Mouse (Mus musculus) R1 (cell line): ENCODE data around the gene Rassf2.
A peak's percentile ranks its signal among the peaks of the same experiment; 100 is the strongest.

Source experiments
- DNase-seq: peaks from one replicate; pipeline ENCODE4 v3.0.0-alpha.2; 2018; ENCODE audit warnings: low read depth, low spot score

The Rassf2 gene

DNA sequence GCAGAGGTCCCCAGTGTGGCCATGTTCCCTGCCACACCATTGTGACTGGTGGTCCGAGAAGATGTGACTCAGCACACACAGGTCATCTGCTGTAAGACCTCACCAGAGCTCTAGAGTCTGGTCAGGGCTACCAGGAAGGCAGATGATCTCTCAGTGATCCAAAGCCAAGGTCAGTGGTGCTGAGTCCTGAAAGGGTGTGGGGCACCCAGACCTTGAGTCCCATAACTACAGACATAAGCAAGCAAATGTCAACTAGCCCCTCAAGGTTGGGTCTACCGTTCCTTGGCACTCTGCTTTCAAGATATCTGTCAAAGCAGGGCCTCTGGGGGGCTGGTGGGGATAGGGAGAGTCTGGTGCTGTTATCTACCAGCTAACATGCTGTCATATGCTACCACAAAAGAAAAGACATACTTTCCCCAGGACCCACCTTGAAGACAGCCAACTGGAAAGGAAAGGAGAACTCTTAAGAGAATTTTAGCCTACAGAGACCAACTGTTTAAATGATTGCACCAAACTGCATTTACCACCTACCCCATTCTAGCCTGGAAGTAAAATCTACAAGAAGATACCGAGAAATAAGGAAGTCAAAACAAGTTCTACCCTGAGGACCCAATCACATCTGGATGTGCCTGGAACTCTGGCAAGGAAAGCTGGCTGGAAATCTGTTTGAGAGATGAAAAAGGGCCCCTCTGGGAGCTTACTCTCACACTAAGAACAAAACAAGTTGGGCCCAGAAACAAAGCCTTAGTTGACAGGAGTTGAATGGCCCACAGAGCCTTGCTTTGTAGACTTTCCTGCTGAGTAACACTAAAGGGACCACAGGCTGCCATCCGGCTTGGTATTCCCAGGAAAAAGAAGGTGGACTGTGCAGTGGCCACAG, 4.8 kb upstream of the Rassf2 start:
- no peak for DNase-seq

DNA sequence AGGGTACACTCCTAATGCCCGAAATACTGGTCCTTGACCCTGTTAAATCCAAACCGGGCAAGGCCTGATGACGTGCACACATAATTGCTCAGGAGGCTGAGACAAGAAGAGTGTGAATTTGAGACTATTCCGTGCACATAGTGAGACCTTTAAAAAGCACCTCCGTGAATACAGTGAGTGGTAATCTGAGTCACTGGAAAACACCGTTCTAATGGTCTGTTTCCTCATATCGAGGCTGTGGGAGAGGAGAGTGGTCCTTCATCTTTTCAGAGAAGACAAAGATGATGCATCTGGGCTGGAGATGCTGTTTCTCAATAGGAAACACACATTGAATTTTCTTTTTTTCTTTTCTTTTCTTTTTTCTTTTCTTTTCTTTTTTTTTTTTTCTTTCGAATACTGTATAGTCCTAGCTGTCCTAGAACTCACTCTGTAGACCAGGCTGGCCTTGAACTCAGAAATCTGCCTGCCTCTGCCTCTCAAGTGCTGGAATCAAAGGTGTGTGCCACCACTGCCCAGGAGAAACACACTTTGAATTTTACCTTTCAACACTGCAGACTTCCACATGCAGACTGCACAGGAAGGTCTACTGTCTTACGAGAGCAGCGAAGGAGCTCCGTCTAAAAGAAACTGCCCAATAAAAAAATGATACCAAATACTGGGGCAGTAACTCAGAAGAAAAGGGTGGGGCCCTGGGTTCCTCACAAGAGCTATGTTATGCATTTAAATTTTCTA, 1.5 kb upstream of the Rassf2 start:
- DNase-seq: no peak

- peak; percentile 52 for DNase-seq
Measured at GRCm38 (mm10) chr2:132030418-132031363, 633 bp upstream of the Rassf2 start.

DNA sequence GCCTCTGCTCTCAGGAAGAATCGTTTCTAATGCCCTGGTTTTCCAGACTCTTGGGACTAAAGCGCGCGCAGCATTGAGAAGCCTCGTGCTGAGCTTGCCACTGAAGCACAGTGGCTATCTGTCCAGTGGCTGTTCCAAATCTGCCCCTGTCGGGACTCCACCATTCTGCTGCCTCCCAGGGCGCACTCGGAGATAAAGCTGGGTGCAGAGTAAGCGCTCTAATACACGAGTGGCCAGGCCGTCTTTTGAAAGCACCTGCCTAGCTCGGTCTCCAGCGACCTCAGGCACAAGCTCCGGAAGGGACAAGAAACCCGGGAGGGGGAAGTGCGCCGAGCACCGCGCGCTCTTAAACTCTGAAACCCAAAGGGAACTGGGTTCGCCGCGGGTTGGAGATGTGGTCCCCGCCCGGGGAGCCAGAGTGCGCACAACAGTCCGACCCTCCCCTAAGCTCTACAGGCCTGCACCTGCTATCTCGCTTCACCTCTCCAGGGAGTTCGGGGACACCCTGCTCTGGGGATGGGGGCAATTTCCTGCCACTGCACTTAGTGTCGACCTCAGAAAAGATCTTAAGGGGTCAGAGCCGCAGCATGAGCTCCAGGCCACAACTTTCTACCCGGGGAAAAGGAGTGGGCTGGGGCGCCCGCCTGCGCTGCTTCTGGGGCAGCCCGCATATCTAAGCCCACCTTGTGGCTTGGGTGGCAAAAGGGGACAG, 1.0 kb downstream of the Rassf2 start:
- DNase-seq: peak; percentile 74

- DNase-seq: peak; percentile 36
Measured at GRCm38 (mm10) chr2:132028107-132028506, 2.0 kb downstream of the Rassf2 start.

DNA sequence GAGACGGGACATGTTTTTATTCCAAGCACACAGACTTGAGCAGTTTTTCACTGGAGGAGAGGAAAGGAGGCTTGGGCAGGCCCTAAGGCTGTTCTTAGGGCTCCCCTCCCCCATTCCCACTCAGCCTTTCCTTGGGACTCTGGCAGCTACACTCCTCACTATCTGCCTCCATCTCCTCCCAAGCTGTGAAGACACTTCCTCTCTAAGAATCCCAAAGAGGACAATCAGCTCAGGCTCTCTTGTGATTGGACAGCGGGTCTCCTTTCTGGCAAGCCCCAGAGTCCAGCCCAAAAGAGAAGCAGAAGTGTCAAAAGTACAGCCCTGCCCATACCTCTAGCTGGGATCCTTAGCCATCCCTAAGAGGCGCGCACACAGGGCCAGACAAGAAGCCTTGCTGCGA, 2.7 kb downstream of the Rassf2 start:
- peak; percentile 33 for DNase-seq

DNA sequence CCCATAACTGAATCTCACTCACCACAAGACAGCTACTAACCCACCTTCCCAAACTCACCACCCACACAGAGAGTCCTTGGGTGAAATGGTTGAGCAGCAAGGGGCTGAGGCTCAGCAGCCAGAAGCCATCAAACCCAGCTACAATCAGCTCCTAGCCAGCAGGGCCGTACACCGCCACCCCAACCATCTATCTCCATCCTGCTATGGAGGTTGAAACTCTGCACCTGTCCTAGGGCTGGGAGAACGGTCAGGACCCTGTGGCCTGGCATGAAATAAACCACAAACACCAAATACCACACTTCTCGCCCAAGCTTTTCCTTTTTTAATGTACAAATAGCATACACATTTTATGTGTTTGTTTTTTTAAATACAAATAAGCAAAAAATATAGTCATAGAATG, 6.0 kb downstream of the Rassf2 start:
- no peak for DNase-seq

DNA sequence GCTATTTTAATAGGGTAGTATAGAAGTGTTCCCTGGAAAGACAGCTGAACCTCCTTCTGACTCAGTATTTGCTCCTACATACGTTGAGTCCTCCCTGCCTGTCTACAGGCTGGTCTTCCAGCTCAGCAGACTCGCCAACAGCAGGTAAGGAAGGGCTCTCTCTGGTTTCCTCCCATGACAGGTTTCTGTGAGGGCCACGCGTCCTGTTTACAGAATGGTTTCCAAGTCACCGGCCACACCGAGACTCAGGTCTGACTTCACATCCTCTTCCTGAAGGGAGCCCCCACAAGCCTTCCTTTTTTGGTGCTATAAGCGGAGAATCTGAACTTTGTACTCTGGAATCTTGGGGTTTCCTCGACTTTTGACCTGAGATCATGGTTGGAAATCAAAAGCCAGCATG, 7.4 kb downstream of the Rassf2 start:
- no peak for DNase-seq

DNA sequence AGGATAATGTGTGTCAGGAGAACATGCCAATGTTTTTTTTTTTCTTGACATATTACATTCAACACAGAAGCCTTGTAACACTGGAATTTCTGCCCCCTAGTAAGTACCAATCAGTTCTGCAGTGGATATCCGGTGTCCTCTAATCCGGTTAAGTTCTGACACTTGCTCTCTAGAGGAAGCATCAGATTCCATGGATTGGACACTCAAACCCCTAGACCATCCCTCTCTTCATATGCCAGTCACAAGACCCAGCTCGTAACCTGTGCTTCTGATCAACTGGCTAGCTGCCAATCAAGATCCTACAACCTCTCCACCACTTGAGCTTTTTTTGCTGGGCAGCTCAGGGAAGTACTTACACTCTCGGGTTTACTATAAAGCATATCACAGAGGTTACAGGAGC, 8.4 kb downstream of the Rassf2 start:
- DNase-seq: no peak

DNA sequence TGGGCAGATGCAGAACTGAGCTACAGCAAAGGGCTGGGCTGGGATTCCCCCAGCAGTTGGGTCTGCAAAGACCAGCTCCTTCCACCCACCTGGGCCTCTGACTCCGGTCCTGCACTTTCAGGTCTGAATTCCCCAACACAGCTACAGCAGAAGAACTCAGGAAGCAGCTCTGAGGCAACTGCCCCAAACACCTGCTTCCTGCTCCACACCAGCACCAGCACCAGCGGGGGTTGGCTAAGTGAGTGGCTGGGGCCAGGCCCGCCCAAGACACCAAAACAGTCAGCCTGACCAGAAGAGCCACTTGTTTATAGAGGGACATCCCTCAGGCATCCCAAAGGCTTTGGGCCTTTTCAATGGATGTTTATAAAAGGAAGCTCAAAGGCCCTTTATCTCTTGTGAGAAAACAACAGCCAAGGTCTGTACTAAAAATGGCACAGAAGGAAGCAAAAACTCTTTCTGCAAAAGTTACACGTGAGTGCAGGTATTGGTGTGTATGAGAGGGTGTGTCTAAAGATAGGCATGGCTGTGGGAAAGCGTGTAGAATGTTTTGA, 9.0 kb downstream of the Rassf2 start:
- no peak for DNase-seq

- no peak for DNase-seq
Measured at GRCm38 (mm10) chr2:132020420-132020819, 9.6 kb downstream of the Rassf2 start.

DNA sequence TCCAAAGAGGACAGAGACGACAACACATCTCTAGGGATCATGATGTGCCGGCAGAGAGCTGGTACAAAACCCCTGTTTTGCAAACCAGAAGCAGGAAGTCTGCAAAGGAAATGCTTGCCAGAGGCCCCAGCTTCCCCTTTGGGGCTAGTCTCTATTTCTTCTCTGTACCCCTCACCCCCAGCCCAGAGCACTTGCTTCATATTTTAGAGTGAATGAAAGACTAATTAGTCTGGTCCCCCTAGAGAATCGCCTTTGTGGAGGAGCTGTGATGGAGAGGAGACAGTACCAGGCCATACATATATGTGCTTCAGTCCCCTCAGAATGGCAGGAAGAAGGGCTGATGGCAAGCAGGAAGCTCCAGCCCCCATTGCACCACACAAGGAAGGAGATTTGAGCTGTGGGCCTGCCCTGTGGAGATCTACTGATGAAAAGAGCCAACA, 10.7 kb downstream of the Rassf2 start:
- no peak for DNase-seq

DNA sequence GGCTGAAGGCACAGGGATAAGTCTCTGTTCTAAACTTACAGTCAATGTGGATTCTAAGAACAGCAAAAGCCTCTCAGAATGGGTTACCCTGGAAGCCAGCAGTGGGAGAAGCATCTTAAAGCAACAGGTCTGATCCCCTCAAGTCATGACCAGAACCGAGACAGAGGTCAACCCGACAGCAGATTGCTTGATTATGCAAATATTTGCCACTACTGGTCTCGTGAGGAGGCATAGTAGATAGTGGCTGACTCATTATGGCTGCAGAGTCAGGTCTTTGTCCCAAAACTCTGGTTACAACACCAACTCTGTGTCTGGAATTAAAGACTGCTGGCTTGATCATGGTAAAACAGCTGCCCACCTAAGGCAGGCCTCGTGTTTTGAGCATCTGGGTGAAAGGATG, 11.9 kb downstream of the Rassf2 start:
- no peak for DNase-seq

GRCm38 (mm10) chr2:132017611-132018010, 12.4 kb downstream of the Rassf2 start:
- peak; percentile 70 for DNase-seq

DNA sequence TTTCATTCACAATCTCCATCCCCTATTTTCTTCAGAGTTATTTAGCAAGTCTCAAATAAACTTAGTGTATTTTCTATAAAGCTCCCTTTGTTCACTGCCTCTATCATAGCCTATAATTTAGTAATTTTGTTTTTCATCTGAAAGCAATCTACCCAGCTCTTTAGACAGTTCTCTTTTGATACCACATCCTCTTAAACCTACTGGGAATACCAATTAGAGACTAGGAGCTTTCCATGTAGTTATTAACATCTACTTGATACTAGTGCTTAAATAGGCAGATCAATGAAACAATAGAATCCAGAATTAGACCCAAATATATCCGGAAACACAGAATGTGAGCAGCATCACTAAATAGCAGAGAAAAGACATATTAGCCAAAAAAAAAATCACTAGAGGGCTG, 14.0 kb downstream of the Rassf2 start:
- no peak for DNase-seq

DNA sequence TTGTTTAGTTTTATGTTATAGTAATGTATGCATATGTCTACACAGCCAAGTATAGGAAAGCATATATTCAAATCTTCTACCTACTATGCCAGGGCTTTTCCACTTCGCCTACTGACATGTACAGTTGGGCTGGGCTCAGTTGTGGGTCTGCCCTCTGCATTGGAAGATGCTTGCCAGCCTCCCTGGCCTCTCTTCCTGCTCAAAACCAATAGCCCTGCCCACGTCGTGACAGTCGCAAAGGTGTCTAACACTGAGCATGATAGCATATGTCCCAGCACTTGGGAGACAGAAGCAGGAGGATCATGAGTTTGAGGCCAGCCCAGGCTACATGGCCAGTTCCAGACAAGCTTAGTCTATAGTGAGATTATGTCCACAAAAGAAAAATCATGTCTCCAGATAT, 16.9 kb downstream of the Rassf2 start:
- DNase-seq: no peak

DNA sequence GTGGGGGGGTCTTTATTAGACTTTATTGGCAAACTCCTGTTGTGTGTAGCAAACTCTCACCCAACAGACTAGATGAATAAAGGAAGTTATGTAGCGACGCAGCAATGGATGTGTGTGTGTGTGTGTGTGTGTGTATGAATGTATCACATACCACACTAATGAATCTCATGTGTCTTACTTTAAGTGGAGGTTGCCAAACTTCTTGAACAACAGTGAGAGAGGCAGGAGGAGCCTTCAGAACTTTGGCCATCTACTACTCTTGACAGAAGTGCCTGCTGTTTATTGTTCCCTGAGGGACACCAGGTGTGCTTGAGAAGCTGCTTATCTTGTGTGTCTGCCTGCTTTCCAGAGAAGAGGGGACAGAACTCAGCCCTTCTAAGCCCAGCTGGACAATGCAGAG, 19.3 kb downstream of the Rassf2 start:
- DNase-seq: no peak

DNA sequence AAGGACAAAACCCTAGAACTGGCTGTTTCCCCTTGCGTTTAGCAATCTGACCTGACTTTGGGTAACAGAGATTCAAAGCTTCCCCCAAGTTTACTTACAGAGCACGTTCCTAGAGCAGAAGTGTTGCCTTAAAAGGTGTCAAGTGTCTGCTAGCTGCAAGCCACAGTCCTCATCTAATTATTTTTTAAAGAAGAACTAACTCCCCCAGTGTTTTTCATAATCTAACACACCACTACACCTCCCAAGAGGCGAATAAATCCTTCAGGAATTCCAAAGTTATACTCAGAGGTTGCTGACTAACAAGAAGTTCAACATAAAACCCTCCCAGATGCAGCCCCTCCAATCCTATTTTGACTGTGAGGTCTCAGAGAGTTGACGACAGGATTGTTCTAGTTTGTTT, 21.9 kb downstream of the Rassf2 start:
- no peak for DNase-seq

- no peak for DNase-seq
Measured at GRCm38 (mm10) chr2:132007475-132007819, 22.6 kb downstream of the Rassf2 start.

DNA sequence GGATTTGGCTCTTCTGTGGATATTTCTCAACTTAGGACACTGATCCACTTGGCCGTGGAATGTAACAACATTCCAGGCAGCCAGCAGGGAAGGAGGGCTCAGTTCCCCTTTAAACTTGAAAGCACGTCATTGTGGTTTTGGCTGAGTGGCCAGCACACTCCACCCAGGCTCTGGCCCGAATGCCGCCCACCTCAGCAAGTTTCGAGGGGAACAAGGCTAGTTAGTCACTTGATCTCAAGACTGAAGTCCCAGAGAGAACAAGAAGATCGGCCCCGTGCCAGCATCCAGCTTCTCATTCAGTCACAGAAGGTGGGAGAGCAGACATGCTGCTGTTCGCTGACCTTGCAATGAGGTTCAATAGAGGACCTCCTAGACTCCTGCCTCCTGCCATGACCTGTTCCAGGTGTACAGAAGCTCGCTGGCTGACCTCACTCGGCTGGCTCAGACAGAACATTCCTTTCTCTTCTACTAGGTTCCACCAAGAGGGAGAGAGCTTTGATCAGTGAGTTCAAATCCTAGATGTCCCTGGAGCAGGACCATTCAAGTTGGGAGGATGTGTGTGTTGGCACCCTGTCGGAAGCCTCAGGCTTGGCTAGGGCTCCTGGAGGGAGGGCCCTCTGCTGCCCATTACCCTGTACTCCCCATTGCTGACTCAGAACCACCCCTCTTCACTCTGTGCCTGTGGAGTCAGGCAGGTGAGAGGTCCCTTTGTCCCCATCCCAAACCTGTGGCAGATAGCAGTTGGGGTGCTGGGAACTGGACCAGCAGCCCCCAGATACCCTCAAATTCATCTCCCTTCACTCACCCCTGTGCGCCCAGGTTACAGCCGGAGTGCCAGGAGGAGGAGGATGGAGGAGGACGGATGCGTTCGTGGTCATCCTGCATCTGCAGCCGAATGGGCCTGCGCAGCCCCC, 23.2 kb downstream of the Rassf2 start:
- DNase-seq: no peak
